8 mouse cellular contexts compared by ENCODE assay signal in the genomic region with DNA sequence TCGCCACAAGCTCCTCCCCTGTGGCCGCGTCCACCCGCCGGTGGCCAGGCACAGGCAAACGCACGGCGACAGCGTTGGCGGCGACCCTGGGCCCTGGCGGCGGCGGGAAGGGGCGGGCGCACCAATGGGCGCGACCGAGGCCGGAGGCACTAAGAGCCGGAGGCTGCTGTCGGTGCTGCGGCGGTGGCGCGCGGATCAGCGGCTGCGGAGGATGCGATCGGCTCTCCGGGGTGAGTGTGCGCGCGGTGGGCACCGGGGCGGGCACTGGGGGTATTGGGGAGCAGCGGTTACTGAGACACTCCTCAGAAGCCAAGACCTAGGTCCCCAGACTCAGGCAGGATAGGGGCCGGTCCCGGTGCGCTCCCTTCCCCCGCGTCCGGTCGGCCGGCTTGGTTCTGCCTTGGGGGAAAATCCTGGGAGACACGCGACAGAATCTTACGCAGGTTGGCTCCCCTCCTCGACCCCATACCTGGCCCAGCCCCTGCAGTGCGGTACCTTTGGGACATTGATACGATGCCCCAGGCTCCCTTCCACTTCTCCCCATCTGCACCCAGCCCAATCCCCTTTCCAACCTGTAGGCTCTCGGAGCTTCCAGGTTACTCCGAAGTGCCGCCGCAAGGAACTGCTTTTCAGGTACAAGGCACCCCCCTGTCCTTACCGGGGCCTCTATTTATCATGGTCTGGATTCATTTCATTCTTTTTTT. TPM values are rescaled to one million over a fixed set of nuclear protein-coding genes. Genes with fewer than 3 reads are reported as not detected.
DNase-seq lines count a peak whose midpoint lies in the region; ATAC-seq lines count a peak whose summit lies in the region.

Gene Dnajc6 (plus strand): TSS at position 115 of the 704 bp plus-strand sequence.

- H3K4me3 ChIP-seq in midbrain, embryonic 12.5 days, result peak within 1 kb of the TSS; percentile 68

- intact Hi-C loops in heart, postnatal 25 days (cut with DNase I), result no loop called here
- intact Hi-C loops in left cerebral cortex, postnatal 14 days (cut with DNase I), result no loop called here

- peak; percentile 87 for DNase-seq in heart, adult 11 months
- no peak for DNase-seq in heart, postnatal 25 days (ENCODE audit: low spot score)
- peak; percentile 15 for DNase-seq in MN1 (ENCODE audit: low spot score)
- DNase-seq in embryo, embryonic 9.5 days (ENCODE audit: extremely low spot score), result peak; percentile 51
- DNase-seq in heart, postnatal 4 days, result peak; percentile 12
- DNase-seq in left cerebral cortex, postnatal 14 days (ENCODE audit: low spot score in 2 of 2), result peak in 1 of 2 experiments; percentile 36
- peak; percentile 75 for DNase-seq in thymus, postnatal 4 days

- peak; percentile 76 for ATAC-seq in midbrain, embryonic 12.5 days (ENCODE audit: low FRiP score, low read depth)

- peaks cover 49% of the 10 kb centered on the region for H3K27me3 ChIP-seq in midbrain, embryonic 12.5 days

- H3K9ac ChIP-seq in midbrain, embryonic 12.5 days (replicated peaks), result peak within 1 kb of the TSS; percentile 54

- no peaks in the 10 kb centered on the region for H3K9me3 ChIP-seq in midbrain, embryonic 12.5 days

- H3K4me1 ChIP-seq in midbrain, embryonic 12.5 days, result peaks cover 14% of the 10 kb centered on the region; the same call in 1 of the 2 replicates

- WGBS in midbrain, embryonic 12.5 days, result 1% methylated on average over 57 of the region's 57 CpGs

- peak within 1 kb of the TSS; percentile 98 for H3K4me2 ChIP-seq in midbrain, embryonic 12.5 days (replicated peaks)

- H3K27ac ChIP-seq in midbrain, embryonic 12.5 days (replicated peaks), result no peak within 1 kb of the TSS

- H3K36me3 ChIP-seq in midbrain, embryonic 12.5 days, result no peaks in the 10 kb centered on the region

RNA-seq across cellular contexts. Expression of gene Dnajc6, which starts in this region (rescaled TPM):
- under 1 TPM; 0.42 to 0.56 TPM for total RNA-seq in heart, postnatal 25 days (2021)
- total RNA-seq in heart, postnatal 4 days (2021), result under 1 TPM; 0.48 to 0.52 TPM
- total RNA-seq in left cerebral cortex, postnatal 14 days (2021), result 100 to 1,000 TPM; 310 to 313 TPM
- polyA plus RNA-seq in midbrain, embryonic 12.5 days (2016; fragmentation: Nextera tagmentation; extraction: Ambion mirVana), result 10.7 and 11.7 TPM in 2 replicates

Comparison
In these comparisons a context has a peak if more than half of its experiments do, and no peak if none do; other contexts are left out.
1. RNA of gene Dnajc6 (total RNA-seq): 310 to 313 TPM in left cerebral cortex, postnatal 14 days; 0.42 to 0.56 TPM in heart, postnatal 25 days and 0.48 to 0.52 TPM in heart, postnatal 4 days; every median in the first group is over 100 times any median in the second.
2. Peak in DNase-seq in heart, postnatal 4 days; RNA of the gene not detected or under 1 TPM.